Mouse (Mus musculus) lung, adult 2 months (tissue): ENCODE data around the gene Fibin.

Source experiments
- CTCF ChIP-seq: fragments of 200-500 bp; IDR thresholded peaks from 2 replicates; pipeline ENCODE4 v1.5.1; 2011; ENCODE audit warnings: mild to moderate bottlenecking, low read length, control low read depth; ENCODE audit not compliant: insufficient read depth
- POLR2A ChIP-seq: fragments of 200-500 bp; IDR thresholded peaks from 2 replicates; pipeline ENCODE4 v1.6.1; 2011; ENCODE audit warnings: low read depth, mild to moderate bottlenecking, control low read depth, low read length, borderline replicate concordance; ENCODE audit errors: extremely low read depth

DNA sequence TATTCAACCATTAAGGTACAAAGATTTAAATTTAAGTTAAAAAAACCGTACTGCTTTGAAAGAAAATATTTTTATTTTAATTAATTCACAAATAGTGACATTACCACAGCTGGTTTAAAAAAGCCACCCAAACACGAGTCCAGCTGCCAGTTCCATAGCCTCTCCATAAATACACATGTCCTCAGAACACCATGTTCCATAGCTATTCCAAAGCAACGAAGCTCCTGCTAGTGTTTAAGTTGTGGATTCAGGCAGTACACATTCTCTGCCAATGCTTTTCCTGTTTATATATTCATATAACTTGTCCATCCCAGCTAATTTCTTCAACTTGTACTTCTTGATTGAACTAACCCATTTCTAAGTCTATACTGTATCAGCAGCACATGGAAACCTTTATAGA lies 872 bp upstream of the Fibin start:
- TF ChIP-seq CTCF (no peak), POLR2A (no peak)
